Comparison of ENCODE assay signal across 17 mouse cellular contexts in genomic region chr10:115050674-115051073, GRCm38 (mm10).
A peak's percentile ranks its signal among the peaks of the same experiment; 100 is the strongest.
DNase-seq lines count a peak whose midpoint lies in the region; ATAC-seq and TF ChIP-seq lines count a peak whose summit lies in the region.
"Had no signal": no experiment of that assay in that cellular context is flagged by ENCODE, and none has a peak within 500 bp of the region (broad histone marks: within the 10 kb centered on the region; RNA-seq: fewer than 3 reads in every experiment).

No protein-coding gene starts in this region.

- H3K4me3 ChIP-seq in kidney, postnatal 0 days (replicated peaks; ENCODE audit: low read depth, low read length), result no peak overlapping the region
- H3K4me3 ChIP-seq in heart, embryonic 11.5 days (ENCODE audit: low read depth, low read length), result no peak overlapping the region
- H3K4me3 ChIP-seq: hindbrain, embryonic 15.5 days; limb, embryonic 10.5 days; liver, embryonic 12.5 days; lung, embryonic 15.5 days; neural tube, embryonic 15.5 days; stomach, embryonic 15.5 days had no signal

- H3K36me3 ChIP-seq in kidney, postnatal 0 days (ENCODE audit: insufficient read depth, low read length), result no peaks in the 10 kb centered on the region
- H3K36me3 ChIP-seq in heart, embryonic 11.5 days (ENCODE audit: control insufficient read depth, insufficient read depth, low read length), result no peaks in the 10 kb centered on the region
- H3K36me3 ChIP-seq: hindbrain, embryonic 15.5 days; limb, embryonic 10.5 days; liver, embryonic 12.5 days; lung, embryonic 15.5 days; neural tube, embryonic 15.5 days; stomach, embryonic 15.5 days had no signal

- no peak overlapping the region for H3K27ac ChIP-seq in kidney, postnatal 0 days
- H3K27ac ChIP-seq in heart, embryonic 11.5 days (ENCODE audit: low read depth, low read length), result no peak overlapping the region
- H3K27ac ChIP-seq: hindbrain, embryonic 15.5 days; limb, embryonic 10.5 days; liver, embryonic 12.5 days; lung, embryonic 15.5 days; neural tube, embryonic 15.5 days; stomach, embryonic 15.5 days had no signal

- no peaks in the 10 kb centered on the region for H3K4me1 ChIP-seq in kidney, postnatal 0 days (replicated peaks; ENCODE audit: insufficient read depth, low read length)
- no peaks in the 10 kb centered on the region for H3K4me1 ChIP-seq in heart, embryonic 11.5 days (ENCODE audit: control insufficient read depth, insufficient read depth, low read length)
- H3K4me1 ChIP-seq: hindbrain, embryonic 15.5 days; limb, embryonic 10.5 days; liver, embryonic 12.5 days; lung, embryonic 15.5 days; neural tube, embryonic 15.5 days; stomach, embryonic 15.5 days had no signal

- no peaks in the 10 kb centered on the region for H3K9me3 ChIP-seq in kidney, postnatal 0 days (replicated peaks; ENCODE audit: low read length)
- H3K9me3 ChIP-seq in heart, embryonic 11.5 days (replicated peaks; ENCODE audit: control insufficient read depth, low read length), result no peaks in the 10 kb centered on the region
- H3K9me3 ChIP-seq: hindbrain, embryonic 15.5 days; limb, embryonic 10.5 days; lung, embryonic 15.5 days; neural tube, embryonic 15.5 days; stomach, embryonic 15.5 days had no signal

- peak; percentile 52; the same call in 1 of the 2 replicates for ATAC-seq in kidney, postnatal 0 days (replicated peaks; ENCODE audit: low FRiP score, low read depth)
- no peak for ATAC-seq in heart, embryonic 11.5 days (replicated peaks; ENCODE audit: insufficient number of reproducible peaks, low FRiP score, low TSS enrichment)
- ATAC-seq: liver, embryonic 12.5 days had no signal

- H3K27me3 ChIP-seq in kidney, postnatal 0 days (ENCODE audit: insufficient read depth, low read length), result no peaks in the 10 kb centered on the region
- H3K27me3 ChIP-seq in heart, embryonic 11.5 days (ENCODE audit: control insufficient read depth, insufficient read depth, low read length), result no peaks in the 10 kb centered on the region
- H3K27me3 ChIP-seq: hindbrain, embryonic 15.5 days; liver, embryonic 12.5 days; lung, embryonic 15.5 days; neural tube, embryonic 15.5 days; stomach, embryonic 15.5 days had no signal

- H3K9ac ChIP-seq in kidney, postnatal 0 days (ENCODE audit: low read depth, low read length), result no peak overlapping the region
- H3K9ac ChIP-seq in heart, embryonic 11.5 days (ENCODE audit: low read depth, low read length), result no peak overlapping the region
- H3K9ac ChIP-seq: hindbrain, embryonic 15.5 days; liver, embryonic 12.5 days; lung, embryonic 15.5 days; neural tube, embryonic 15.5 days; stomach, embryonic 15.5 days had no signal

- 87% methylated on average over 9 of the region's 12 CpGs for WGBS in kidney, postnatal 0 days
- 75% methylated on average over 12 of the region's 12 CpGs for WGBS in heart, embryonic 11.5 days (ENCODE audit: insufficient replicate concordance)

- no peak for DNase-seq in kidney, postnatal 0 days (ENCODE audit: low spot score)
- DNase-seq in kidney, postnatal 4 days, result no peak
- peak; percentile 10 for DNase-seq in ZHBTc4 (ENCODE audit: low read depth, low spot score)
- DNase-seq in cerebellum, adult 11-12 months, result peak; percentile 63
- DNase-seq in cerebellum, postnatal 36 days, result peak; percentile 33 to 48
- DNase-seq in thymus, postnatal 36 days, result no peak
- DNase-seq: adrenal gland, postnatal 25 days; heart, adult 11 months; kidney, adult 8-10 months; layer of hippocampus, postnatal 36 days had no signal

- H3K4me2 ChIP-seq in kidney, postnatal 0 days (ENCODE audit: low read length), result no peak overlapping the region
- H3K4me2 ChIP-seq in heart, embryonic 11.5 days, result no peak overlapping the region
- H3K4me2 ChIP-seq: hindbrain, embryonic 15.5 days; liver, embryonic 12.5 days; lung, embryonic 15.5 days; neural tube, embryonic 15.5 days; stomach, embryonic 15.5 days had no signal

- no peak for TF ChIP-seq CTCF in kidney, postnatal 0 days (IDR thresholded peaks at IDR 0.05; ENCODE audit: low read depth)

Comparison
In these comparisons a context has a peak if more than half of its experiments do, and no peak if none do; other contexts are left out.
1. DNase-seq: peak in ZHBTc4 (single experiment), cerebellum, adult 11-12 months (single experiment) and cerebellum, postnatal 36 days (2 of 2); none in kidney, postnatal 0 days (single experiment), kidney, postnatal 4 days (0 of 2) and thymus, postnatal 36 days (0 of 2).